Comparison of ENCODE assay signal across 17 mouse cellular contexts in genomic region chr1:24527194-24527593, GRCm38 (mm10).
"Had no signal": no experiment of that assay in that cellular context is flagged by ENCODE, and none has a peak within 500 bp of the region (broad histone marks: within the 10 kb centered on the region; RNA-seq: fewer than 3 reads in every experiment).

No protein-coding gene starts in this region.

- H3K4me2 ChIP-seq: neural tube, embryonic 12.5 days; neural tube, embryonic 13.5 days; neural tube, embryonic 15.5 days; stomach, embryonic 15.5 days had no signal

- H3K36me3 ChIP-seq: neural tube, embryonic 12.5 days; neural tube, embryonic 13.5 days; neural tube, embryonic 15.5 days; stomach, embryonic 15.5 days had no signal

- H3K9ac ChIP-seq: neural tube, embryonic 12.5 days; neural tube, embryonic 13.5 days; neural tube, embryonic 15.5 days; stomach, embryonic 15.5 days had no signal

- H3K9me3 ChIP-seq: neural tube, embryonic 12.5 days; neural tube, embryonic 13.5 days; neural tube, embryonic 15.5 days; stomach, embryonic 15.5 days had no signal

- DNase-seq: retina, postnatal 1 day; right cerebral cortex, adult 18-20 months; right cerebral cortex, postnatal 14 days; right cerebral cortex, postnatal 25 days; right cerebral cortex, postnatal 4 days; spleen, adult 18-20 months; thymus, adult 18-20 months; thymus, adult 2 months; thymus, postnatal 14 days; thymus, postnatal 25 days; thymus, postnatal 36 days; thymus, postnatal 4 days had no signal

- H3K27ac ChIP-seq: neural tube, embryonic 12.5 days; neural tube, embryonic 13.5 days; neural tube, embryonic 15.5 days; stomach, embryonic 15.5 days; stomach, postnatal 0 days had no signal

- H3K27me3 ChIP-seq: neural tube, embryonic 12.5 days; neural tube, embryonic 13.5 days; neural tube, embryonic 15.5 days; stomach, embryonic 15.5 days had no signal

- H3K4me1 ChIP-seq: neural tube, embryonic 12.5 days; neural tube, embryonic 13.5 days; neural tube, embryonic 15.5 days; stomach, embryonic 15.5 days had no signal

- H3K4me3 ChIP-seq: neural tube, embryonic 12.5 days; neural tube, embryonic 13.5 days; neural tube, embryonic 15.5 days; stomach, embryonic 15.5 days had no signal
